Mouse (Mus musculus): ENCODE measurements around the gene Apoc1.

The Apoc1 gene

DNA sequence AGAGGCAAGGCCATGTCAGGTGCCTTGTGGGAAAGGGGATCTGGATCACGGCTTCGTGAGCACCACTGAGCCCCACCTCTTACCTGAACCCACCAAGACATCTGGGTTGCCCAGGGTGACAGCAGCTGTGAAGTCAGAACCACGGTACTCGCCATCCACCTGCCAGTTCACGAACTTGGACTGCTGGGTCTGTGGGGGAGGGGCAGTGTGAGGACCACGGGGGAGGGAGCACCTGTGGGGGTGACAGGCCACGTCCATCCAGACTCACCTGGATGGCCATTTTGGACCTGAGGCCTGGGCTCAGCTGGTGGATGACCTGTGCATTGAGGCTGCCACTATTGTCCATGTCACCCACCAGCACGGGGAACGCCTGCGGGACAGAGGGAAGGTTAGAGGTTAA is 18.2 kb upstream of the Apoc1 start:
- no peak for DNase-seq (ENCODE audit: extremely low read depth, insufficient read length, low spot score)

DNA sequence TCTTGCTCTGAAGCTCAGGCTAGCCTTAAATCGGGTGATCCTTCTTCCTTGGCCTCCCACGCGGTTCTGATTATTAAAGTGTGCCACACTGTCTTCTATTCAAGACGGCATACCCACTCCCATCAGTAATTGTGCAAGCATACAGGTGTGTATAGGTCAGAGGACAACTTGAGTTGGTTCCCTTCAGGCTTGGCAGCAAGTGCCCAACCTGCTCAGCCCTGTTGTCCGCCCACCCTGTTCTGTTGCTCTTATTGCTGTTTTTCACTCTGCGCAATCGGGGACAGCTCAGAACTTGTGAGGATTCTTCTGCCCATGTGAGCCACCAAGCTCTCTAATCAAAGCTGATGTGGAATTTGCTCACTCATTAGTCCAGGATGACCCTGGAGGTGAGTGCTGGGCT is 12.8 kb upstream of the Apoc1 start:
- no peak for DNase-seq (ENCODE audit: extremely low read depth, insufficient read length, low spot score)

DNA sequence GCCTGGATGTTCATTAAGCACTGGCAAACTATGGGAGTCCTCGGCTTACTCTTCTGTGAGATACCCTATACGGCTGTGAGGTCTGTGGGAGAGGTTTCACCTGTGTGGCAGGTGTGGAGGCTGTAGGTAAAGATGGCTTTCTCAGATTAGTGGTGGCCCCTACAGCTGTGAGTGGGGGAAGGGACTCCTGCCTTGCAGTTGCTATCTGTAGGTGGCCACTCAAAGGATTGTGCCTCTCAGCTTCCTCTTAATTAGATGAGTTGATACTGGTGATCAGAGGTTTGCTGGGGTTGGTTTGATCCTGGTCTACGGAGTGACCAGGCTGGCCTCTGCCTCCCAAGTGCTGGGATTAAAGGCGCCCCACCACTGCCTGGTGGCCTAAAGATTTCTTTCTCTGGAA is 12.0 kb upstream of the Apoc1 start:
- no peak for DNase-seq (ENCODE audit: extremely low read depth, insufficient read length, low spot score)

DNA sequence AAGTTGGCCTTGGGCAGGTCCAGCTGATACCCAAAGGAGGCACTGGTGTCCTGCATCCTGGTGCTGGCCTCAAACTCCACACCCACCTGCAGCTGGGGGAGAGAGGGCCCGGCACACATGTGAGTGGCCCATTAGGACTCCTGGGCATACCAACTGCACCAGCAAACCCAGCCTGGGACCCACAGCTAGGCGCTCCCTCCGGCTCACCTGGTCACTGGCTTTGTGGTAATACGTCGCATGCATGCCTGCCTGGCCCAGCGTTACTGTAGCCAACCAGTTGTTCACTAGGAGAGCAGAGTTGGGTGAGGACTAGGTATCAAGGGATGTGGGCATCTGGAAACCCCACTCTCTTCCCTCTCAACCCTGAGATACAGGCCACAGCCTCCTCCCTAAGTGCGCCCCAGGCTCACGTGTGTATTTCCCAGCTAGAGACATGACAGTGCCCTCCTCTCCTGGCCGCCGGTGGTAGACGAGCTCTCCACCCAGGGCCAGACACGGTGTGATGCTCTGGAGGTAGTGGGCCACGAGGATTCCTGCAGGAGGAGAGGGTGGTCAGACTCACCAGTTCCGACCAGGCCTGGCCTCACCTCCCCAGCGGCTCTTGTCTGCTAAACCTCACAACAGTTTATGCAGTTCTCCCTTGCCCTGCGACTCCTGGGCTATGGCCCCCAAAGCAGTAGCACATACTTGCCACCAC is 10.5 kb upstream of the Apoc1 start:
- no peak for DNase-seq (ENCODE audit: extremely low read depth, insufficient read length, low spot score)

DNA sequence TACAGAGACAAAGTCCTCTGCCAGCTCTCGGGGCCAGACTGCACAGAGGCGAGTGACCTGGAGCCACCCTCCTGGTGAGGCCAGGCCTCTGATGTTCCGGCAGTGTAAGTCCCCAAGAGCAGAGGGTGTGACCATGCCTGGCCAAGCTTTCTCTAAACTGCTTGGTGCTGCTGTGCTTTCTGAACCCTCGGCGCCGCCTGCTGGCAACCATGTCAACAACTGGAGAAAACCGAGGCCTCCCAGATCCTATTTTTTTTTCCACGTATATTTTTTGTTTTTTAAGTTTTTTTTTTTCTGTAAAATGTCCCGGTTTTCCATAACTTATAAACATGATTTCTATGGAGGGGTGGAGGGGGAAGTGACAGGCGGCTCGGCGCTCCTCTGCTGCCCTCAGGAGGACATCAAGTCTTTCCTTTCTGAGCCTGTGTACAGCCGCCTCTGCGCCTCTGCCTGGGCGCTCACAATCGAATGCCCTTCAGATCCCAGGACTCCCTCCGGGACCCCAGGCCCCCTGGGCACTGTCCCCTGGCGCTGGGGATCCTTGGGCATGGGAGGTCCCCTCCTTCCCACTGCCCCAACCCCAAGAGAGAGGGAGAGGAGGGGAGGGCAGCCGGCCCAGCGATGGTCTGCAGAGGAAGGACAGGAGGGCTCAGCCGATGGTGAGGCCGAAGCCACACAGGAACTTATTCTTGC is 8.8 kb upstream of the Apoc1 start:
- no peak for DNase-seq (ENCODE audit: extremely low read depth, insufficient read length, low spot score)

DNA sequence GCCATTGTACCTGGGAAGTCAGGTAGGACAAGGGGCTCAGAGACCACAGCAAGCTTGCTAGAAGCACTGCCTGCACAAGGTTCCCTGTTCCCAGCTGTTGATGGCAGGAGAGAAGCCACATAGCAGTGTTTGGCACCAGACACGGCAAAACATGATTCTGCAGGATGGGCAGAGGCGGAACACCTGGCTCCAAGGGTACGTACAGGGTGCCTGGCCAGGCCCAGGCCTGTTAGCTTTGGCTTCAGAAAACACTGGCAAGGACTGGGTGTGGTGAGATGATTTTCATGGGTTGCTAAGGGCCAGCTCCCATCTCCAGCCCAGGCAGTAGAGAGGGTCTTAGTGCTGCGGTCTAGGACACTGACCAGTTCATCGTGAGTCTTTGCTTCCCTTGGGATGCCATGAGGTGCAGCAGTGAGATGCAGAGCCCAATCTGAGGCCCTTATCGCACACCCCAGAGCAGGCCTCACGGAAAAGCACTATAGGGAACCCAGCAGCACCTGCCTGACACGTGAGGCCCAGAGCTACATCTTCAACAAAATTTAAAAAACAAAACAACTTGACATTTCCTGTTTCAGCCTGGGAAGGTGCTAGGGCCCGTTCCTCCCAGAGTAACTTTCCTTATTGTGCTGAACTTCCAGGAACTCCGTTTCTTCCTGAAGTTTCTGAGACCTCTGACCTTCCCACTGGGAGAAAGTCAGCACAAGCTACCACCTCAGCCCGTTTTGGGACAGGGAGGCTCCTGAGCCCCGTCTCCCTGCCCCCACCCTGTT is 8.0 kb upstream of the Apoc1 start:
- no peak for DNase-seq (ENCODE audit: extremely low read depth, insufficient read length, low spot score)

DNA sequence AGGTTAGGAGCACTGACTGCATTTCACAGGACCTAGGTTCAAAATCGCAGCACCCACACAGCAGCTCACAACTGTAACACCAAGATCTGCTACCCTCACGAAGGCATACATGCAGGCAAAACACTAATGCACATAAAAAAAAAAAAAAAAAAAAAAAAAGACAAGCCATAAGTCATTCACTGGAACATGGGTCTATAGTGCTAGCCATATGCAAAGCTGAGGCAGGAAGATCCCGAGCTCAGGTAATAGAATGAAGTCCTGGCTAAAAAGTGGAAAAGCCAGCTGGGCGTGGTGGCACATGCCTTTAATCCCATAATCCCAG is 7.3 kb upstream of the Apoc1 start:
- no peak for DNase-seq (ENCODE audit: extremely low read depth, insufficient read length, low spot score)

DNA sequence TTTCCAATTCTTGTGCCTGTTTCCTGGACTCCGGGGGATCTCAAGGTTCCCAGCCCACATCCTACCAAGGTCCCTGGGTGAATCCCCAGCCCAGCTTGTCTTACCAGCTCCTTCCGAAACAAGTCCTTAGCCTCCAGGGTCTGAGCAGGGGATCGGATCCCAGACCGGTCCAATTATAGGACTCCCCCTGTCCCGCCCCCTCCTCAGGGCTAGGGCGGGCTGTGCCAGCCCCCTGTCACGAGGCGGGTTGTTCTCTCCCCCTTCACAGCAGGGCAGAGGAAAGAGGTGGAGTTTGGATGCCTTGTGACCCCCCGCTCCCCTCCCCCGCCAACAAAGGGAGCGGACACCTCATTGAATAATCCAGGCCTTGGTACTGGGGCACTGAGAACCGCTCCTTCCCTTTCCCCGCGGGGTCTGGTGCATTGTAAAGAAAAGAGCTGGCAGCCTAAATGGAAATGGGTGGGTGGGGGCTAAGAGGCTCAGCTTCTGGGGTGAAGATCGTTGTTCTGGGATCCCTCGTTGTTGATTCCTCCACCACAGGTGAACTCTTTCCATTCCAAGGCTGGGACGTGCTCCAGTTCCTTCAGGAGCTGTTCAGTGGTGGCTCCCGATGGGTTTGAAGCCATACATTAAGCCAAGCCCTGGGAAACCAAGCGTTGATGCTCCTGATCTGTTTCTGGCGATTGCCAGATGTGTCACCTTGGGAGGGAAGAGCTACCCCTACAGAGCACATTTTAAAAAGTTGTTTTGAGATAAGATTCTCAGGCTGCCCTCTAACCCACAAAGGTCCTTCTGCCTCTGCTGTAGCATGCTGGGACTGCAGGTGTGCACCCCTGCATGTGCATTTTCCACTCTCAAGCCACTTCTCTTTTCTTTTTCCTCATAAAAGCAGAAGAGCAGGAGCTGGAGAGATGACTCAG is 6.7 kb upstream of the Apoc1 start, which contains the start of gene Apoe:
Apoe (minus strand) TSS at position 282 of the 920 bp plus-strand sequence.
- DNase-seq (ENCODE audit: extremely low read depth, insufficient read length, low spot score), result no peak

DNA sequence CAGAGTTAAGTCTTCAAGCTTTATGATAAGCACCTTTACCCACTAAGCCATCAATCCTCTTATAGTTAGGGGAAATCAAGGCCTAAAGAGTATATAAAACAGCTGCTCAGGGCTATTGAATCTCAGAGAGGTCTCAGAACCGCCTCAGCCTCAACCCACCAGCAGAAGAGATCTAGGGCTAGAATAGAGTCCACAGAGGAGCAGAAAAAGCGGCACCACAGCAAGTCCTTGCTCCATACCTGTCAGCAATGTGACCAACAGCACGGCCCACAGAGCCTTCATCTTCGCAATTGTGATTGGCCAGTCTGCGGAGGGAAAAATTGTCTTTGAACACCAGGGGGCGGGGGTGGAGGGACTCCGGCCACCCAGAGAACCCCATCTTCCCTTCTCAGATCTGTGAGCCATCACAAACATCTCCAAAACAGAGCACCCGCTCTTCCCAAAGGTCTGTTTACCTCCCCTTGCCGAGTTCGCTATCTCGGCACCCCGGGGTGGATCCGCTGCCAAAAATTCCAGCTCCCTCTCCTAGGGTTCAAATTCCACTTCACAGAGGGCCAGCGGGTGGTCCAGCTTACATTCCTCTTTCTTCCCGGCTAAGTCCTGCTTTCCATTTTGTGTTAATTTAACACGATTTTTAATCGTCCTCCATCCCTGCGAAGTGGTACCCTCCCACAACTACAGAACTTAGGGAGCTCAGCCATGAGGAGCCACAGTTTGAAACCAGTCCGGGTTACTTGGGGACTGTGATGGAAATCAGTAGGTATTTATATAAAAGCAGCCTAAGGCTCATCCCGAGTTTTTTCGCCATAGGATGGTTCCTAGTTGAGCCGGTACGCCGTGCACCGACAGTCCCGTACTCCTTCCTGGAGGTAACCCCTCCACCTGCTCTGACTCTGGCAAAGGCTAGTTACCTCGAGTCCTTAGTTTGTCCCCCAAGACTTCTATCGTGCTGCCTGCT is 5.8 kb upstream of the Apoc1 start:
- DNase-seq (ENCODE audit: extremely low read depth, insufficient read length, low spot score), result no peak

DNA sequence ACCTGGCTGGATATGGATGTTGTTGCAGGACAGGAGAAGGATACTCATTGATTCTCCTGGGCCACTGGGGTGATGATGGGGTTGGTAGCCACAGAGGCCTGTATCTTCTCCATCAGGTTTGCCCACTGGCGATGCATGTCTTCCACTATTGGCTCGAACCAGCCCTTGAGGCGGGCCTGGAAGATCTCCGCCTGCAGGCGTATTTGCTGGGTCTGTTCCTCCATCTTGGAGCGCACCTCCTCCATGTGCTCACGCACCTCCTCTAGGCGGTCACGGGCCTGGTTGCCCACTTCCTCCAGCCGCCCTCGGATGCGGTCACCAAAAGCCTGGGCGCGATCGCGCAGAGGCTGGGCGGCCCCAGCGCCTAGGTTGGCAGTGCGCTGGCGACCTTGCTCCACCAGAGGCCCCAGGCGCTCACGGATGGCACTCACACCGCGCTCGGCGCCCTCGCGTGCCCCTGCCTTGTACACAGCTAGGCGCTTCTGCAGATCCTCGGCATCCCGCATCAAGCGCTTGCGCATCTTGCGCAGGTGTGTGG is 3.9 kb upstream of the Apoc1 start:
- no peak for DNase-seq (ENCODE audit: extremely low read depth, insufficient read length, low spot score)

DNA sequence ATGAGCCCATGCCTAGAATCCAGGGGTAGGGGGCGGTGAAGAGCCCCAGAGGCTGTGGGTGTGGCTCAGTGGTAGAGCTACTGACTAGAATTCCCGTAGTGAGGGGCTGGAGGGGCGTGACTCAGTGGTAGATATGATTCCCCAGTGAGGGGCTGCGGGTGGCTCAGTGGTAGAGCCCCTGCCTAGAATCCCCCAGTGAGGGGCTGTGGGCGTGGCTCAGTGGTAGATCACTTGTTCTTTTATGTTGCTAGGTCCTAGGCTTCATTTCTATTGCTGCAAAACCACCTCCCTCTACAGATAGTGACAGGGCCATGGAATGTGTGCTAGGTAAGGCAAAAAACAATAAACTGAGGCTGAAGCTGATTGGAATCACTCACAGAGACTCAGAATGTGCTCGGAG is 3.4 kb upstream of the Apoc1 start:
- DNase-seq (ENCODE audit: extremely low read depth, insufficient read length, low spot score), result no peak

DNA sequence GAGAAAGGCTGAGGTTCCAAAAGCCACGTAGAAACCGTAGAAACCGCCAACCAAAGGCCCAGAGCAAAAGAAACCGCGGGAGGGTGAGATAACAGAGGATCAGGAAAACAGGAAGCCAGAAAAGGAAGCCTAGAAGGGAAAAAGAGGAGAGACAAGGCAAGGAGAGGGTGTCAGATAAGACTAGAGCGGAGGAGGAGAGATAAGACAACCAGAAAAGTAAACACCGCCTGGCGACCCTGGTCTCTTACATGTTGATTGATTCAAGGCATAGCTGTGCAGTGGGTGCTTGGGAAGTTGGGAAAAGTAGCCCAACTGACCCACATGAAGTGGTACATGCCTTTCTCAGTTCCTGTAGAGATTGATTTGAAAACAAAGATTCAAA is 2.7 kb upstream of the Apoc1 start:
- DNase-seq (ENCODE audit: extremely low read depth, insufficient read length, low spot score), result no peak

DNA sequence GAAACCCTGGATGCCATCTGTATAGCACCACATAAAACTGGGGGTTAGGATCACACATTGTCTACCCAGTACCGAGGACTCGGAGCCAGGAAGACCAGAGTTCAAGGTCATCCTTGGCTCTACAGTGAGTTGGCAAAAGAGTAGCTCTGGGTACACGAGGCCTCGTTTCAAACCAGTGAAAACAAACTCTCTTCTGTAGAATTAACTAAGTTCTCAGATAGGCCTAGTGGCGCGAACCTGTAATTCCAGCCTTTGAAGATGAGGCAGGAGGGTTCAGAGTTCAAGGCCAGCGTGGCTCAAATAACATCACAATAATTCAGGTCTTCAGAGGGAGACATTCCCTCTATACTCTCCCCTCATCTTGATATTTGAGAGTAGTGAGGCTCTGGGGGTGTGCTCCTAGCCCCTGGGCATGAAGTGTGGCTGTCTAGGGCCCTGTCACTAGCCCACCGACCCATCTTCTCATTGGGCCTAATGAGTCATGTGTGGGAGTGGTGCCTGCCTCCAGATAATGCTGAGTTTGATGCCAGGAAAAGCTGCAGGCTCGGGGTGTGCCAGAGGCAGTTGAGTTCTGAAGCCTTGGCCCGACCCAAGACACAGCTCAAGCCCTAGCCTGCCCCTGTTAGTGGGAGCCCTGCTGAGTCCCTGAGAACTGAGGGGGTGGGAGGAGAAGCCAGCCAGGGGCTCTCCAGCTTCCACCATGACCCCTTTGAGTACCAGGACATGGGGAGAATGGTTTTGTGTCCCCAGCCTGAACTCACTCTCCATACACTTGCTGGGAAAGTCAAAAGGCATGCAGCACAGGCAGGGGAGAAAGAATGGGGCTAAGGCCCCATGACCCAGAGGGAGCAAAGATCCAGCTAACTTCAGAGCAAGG is 2.1 kb upstream of the Apoc1 start:
- DNase-seq (ENCODE audit: extremely low read depth, insufficient read length, low spot score), result no peak

DNA sequence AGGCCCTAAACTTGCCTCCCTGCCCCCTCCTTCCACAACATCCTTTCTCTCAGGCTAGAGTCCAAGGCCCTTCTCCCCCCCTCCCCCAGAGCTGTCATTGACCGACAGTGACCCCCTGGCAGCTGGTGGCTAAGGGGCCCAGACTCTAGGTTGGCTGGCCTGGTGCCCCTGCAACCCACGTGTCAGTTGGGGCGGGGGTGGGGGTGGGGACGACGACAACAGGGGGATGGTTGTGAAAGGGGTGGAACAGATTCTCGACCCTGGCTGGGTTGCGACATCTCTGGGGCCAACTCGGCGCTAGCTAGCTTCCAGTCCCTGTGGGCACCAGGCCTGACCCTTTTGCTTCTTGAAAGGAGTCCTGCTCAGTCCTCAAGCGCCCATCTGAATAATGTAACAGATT is 961 bp upstream of the Apoc1 start:
- no peak for DNase-seq (ENCODE audit: extremely low read depth, insufficient read length, low spot score)

DNA sequence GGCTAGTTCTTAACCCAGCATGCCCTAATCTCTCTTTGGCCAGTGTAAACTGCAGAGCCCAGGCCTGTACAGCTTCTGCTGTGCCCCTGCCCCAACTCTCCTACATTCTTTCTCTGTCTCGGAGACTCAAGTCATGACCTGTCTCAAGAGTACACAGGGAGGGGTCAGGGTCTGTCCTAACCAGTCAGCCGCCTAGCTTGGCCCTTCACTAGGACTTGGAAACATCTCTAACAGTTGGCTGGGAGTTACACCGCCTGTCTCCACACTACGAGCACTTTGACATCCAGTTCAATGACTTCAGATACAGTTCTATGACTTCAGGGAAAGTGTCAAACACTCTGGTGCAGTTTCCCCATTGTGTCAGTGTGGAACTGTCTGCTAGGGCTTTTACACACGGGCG is 1.0 kb downstream of the Apoc1 start:
- no peak for DNase-seq (ENCODE audit: extremely low read depth, insufficient read length, low spot score)

DNA sequence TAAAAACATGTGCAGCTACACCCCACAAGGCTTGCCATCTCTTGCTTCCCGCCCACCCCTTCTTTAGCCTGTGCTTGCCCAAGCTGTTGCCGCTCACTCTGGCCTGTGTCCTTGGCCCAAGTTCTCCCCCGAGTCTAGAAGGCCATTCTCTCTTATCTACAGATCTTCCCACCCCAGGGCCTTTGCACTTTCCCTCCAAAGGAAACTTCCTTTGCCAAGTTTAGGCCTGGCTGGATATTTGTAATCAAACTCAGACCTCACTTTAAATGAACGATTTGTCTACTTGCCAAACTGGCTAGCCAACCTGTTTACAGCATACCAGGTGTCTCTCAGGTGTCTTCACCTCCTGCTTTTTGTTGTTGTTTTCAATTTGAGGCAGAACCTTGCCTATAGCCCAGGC is 1.6 kb downstream of the Apoc1 start:
- DNase-seq (ENCODE audit: extremely low read depth, insufficient read length, low spot score), result no peak

DNA sequence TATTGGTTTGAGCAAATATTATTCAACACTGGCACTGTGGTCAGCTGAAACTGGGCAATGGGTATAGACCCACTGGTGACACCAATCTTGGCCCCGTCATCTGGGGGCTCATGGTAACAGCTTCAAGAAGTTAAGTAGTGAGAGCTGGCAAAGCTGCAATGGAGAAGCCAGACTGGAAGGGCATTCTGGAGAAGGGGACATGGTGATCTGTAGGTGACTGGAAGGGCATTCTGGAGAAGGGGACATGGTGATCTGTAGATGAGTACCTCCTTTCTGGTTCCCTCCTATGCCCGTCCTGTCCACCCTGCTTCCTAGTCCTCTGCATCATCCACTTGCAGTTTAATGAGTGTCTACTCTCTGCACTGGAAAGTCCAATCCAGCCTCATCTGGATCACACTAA is 3.8 kb downstream of the Apoc1 start:
- DNase-seq (ENCODE audit: extremely low read depth, insufficient read length, low spot score), result no peak

DNA sequence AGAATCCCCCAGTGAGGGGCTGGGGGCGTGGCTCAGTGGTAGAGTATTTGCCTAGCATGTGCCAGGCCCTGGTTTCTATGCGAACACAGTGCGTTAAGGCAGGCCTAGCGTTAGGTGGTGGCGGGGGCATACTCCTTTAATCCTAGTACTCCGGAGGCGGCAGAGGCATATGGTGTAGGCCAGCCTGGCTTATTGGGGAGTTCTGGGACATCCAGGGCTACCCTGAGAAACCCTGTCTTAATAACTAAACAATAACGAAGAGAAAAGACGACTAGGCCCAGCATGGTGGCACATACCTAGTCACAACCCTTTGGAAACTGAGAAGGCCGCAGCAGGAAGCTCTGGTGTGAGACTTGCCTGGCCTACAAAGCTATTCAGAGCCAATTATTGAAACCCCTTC is 4.4 kb downstream of the Apoc1 start:
- no peak for DNase-seq (ENCODE audit: extremely low read depth, insufficient read length, low spot score)
